Mouse (Mus musculus) adrenal gland, adult 2 months (tissue): ENCODE data around the gene Fam129c. TPM values are rescaled to one million over a fixed set of nuclear protein-coding genes. Genes with fewer than 3 reads are reported as not detected.

Experiments used
- DNase-seq: peaks from one replicate; pipeline ENCODE4 v3.0.0; 2021
- polyA plus RNA-seq: library from polyadenylated mRNA; depleted of rRNA; stranded (reverse); fragments of >200 nt; gene quantifications from 2 replicates; pipeline ENCODE4 v1.2.3, GENCODE M21; 2012
- total RNA-seq, 2 experiments: library from RNA; stranded (reverse); gene quantifications; 2 replicates each; pipeline ENCODE4 v1.2.3; 2021

Gene Fam129c
- total and polyA plus RNA-seq, 3 experiments = 2.1 to 2.5 (median 2.5) TPM

DNA sequence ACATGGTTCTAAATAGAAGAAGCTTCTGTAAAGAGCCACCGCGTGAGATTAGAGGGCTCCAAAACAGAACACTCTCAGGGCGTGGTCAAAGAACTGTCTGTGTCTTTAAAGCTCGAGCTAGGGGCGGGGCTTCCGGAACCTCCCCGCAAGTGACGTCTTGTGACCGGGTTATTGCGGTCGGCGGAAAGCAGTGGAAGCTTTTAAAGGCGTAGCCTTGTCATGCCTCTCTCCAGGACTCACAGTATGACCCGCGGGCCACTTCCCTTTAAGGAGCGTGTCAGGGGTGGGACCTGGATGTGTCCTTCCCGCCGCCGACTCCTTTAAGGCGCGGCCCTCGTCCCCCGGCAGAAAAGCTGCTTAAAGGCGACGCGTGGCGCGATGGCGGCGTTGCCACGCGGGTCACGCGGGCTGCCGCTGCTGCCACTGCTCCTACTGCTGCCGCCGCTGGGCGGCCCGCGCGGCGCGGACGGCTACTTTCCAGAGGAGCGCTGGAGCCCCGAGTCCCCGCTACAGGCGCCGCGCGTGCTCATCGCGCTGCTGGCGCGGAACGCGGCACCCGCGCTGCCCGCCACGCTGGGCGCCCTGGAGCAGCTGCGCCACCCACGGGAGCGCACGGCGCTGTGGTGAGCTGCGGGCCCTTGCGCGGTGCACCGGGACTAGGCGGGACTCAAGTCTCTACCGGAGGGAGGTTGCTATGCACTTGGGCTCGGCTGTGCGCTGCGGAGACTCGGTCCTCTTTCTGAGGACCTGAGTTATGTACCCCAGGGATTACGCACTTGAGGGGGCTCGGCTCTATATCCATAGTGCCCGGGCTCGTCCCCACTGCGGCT is 13.6 kb downstream of the Fam129c start, which contains the start of gene Colgalt1:
TSS of gene Colgalt1 (plus strand) at position 177 of the 830 bp plus-strand sequence.
- DNase-seq = peak; percentile 98

- DNase-seq = no peak
Observed at GRCm38 (mm10) chr8:71612141-71612540, 14.7 kb downstream of the Fam129c start.

DNA sequence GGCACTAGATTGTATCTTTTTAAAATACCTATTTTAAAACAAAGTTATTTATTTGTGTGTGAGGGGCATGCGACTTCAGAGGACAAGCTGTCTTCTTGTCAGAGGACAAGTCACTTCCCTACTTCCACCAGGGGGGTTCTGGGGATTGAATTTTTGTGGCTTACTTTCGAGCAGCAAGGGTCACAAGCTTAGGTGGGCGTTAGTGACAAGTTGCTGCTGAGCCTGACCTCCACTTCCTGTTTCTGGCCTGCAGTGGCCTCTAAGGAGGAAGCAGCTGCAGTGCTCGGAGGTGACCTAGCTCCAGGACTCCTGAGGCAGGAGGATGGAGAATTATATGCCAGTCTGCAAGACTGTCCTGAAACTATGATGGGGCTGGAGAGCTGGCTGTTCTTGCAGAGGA is 16.0 kb downstream of the Fam129c start:
- DNase-seq = no peak

- no peak for DNase-seq
Observed at GRCm38 (mm10) chr8:71619786-71620185, 22.3 kb downstream of the Fam129c start.

DNA sequence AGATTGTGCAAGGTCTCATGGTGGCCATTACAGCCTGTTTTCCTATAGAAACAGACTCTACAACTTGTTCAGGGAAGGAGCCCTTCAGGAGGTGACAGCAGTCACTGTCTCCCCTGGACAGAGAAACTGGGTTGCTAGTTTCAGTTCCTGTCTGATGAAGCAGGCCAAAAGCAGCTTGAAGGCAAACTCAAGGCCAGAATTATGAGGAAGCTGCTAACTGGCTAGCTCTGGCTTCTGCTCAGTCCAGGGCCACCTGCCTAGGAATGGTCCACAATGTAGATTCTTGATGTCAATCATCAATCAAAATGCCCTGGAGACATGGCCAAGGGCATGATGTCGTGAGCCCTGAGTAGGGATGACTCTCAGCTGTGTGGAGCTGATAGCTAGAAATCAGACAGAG is 27.6 kb downstream of the Fam129c start:
- no peak for DNase-seq

GRCm38 (mm10) chr8:71626753-71627152 is 29.3 kb downstream of the Fam129c start:
- DNase-seq = no peak

GRCm38 (mm10) chr8:71627265-71628099 is 30.0 kb downstream of the Fam129c start:
- DNase-seq = peak; percentile 66

DNA sequence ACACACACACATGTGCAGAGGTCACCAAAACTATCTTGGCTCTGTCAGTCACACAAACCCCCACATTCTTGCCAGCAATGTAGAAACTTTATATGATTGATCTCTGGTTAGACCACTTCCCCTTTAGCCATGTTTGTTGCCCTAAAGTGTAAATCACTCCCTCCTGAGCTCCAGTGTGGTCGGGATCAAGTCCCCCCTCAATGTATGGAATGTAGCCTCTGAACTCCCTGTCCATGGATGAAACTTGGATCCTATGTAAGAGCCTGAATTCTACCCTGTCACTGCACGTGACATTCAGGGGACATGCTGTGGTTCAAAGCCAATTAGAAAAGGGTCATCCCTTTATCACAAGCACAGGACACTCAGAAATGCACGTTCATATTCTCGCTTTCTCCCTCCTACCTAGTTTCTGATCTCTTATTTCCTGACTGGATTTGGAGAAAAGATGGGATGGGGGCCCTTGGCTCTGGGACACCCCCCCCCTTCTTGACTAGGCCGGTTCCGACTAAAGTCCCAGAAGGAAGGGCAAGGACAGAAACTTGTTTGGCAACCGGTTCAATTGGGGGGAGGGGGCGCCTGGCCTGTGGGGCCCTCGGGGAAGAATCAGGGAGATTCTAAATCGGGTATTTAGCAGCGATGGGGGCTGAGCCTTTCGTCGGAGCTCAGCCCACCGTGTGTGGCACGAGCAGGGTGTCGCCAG is 31.1 kb downstream of the Fam129c start:
- no peak for DNase-seq

DNA sequence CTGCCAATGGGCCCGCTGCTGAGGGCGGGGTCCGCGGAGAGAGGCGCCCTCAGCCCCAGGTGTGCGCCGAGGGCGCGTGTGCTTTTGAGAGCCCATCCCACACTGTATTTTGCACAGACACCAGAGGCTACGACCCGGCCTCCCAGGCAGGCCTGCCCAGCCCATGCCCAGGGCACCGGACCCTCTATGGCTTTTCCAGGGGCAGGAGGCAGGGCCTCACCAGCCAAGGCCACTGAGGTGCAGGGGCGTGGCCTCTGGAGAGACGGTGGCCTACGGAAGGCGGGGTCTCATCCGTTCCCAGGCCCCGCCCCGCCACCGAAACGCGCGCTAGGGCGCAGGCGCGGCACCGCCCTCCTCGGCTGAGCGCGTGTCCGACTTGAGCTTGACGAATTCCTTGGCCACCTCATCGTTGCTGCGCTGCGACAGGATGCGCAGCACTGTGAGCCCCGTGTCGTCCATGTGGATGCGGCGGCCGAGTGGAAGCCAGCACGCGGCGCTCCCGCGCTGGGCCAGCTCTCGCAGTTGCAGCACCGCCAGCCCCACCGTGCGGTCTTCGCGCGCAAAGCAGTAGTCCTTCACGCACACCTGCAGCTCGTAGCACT is 31.7 kb downstream of the Fam129c start:
- DNase-seq = peak; percentile 99

DNA sequence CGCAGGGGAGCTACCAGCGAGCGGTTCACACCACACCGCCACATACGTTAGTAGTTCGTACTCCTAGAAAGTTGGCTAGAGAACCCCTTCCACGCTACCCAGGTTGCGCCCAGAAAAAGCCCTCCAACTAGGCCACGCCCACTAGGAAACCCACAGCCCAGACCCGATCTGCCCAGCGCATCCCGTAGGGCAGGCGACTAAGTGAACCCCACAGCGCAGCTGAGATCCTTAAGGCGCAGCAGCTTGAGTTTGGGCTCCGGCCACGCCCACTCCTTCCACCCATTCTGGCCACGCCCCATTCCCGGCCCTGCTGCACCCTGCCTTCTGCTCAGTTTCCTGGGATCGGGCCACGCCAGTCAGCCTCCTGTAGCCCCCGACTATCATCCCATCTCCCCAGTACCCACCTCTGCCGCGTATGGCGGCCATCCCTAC is 32.3 kb downstream of the Fam129c start:
- peak; percentile 81 for DNase-seq

DNA sequence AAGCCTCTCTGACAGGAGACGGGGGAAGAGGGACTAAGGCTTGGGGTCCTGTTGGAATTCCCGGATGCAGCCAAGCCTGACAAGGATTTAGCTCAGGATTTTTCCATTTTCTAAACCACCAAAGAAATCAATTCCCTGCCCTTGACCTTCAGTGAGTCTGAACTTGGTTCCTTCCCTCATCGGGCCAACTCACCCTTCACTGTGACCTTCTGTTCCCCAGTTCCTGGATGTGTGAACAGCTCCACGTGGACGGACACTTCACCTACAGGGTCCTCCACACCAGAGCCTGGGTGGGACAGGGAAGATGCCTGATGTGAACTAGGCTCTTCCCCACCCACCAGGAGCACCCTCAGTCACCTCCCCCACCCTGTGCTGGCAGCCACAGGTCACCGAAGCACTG is 33.3 kb downstream of the Fam129c start:
- DNase-seq = peak; percentile 36

GRCm38 (mm10) chr8:71631897-71632296 is 34.4 kb downstream of the Fam129c start:
- DNase-seq = no peak

DNA sequence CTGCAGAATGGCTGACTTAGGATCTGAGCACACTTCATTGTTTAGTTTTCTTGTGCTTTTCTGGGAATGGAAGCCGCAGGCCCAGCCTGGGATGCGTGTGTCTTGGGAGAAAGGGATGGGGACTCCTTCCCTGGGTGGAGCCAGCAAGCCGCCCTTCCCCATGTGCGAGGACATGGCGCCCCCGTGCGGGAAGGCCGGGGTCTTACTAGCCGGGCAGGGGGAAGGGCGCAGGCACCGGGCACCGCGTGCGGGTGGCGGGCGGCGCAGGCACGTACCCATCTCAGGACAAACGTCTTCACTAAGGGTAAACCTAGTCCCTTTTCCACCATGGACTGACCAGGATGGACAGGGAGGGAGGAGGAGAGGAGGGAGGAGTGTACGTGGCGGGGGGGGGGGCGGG is 35.7 kb downstream of the Fam129c start:
- DNase-seq = peak; percentile 81

DNA sequence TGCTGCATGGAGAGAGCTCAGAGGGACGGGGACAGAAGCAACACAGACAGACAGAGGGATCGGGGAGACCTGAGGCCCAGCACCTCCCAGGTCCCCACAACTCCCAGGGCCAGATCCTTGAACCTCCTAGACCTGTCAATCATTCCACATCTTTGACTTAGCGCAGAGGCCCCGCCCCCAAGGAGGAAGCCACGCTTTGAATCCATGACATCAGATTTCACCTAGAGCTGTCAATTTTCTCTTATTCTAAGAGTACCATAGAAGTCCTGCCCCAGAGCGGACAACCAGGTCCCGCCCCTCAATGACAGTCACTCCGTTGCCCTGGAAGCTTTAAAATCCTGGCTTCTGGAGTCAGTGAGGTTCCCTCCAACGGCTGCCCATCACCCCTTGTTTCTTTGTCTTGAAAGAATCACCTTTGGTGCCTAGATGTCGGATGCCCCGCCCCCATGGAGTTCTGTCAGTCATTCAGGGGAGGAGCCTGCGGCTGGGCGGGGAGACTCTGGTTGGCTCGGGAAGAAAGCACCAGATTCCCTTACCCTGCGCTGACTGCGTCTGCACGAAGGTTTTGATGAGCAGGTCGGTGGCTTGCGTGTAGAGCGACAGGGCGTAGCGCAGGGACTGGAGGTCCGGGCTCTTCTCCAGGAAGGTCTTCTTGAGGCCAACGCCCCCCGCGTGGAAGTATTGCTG is 36.7 kb downstream of the Fam129c start:
- peak; percentile 86 for DNase-seq

- no peak for DNase-seq
Observed at GRCm38 (mm10) chr8:71637149-71638095, 40.0 kb downstream of the Fam129c start.

- DNase-seq = no peak
Observed at GRCm38 (mm10) chr8:71638321-71638720, 40.9 kb downstream of the Fam129c start.

- no peak for DNase-seq
Observed at GRCm38 (mm10) chr8:71639318-71639717, 41.9 kb downstream of the Fam129c start.

DNA sequence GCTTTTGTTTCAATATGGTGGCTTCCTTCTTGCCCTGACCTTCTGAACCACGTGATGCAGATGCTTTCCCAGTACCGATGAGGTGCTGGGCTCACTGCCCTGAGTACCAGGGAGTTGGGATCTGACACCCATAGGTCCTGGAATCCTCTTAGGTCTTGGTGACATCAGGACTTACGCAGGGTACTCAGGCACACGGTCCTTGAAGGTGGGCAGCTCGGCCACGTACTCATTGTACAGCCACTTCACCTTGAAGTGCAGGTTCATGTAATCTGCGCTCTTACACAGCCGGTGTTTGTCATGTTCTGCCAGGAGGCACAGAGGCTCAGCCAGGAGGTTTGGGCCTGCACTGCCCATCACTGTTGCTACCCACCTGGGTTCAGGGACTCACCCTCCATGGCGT is 48.1 kb downstream of the Fam129c start:
- DNase-seq = no peak

GRCm38 (mm10) chr8:71654600-71654999 is 57.2 kb downstream of the Fam129c start:
- DNase-seq = no peak
